Mouse (Mus musculus) embryonic facial prominence, embryonic 11.5 days (tissue): Measurements from ENCODE around the gene Eif3f. TPM values are rescaled to one million over a fixed set of nuclear protein-coding genes. Genes with fewer than 3 reads are reported as not detected.

Experiments
- ATAC-seq: fragments of 200-750 bp; cut with Nextera tagmentation; replicated peaks from 2 replicates; pipeline ENCODE4 v1.8.0; 2017; ENCODE audit warnings: low read depth; ENCODE audit not compliant: insufficient number of reproducible peaks, low FRiP score, low TSS enrichment
- DNase-seq: peaks from one replicate; pipeline ENCODE4 v3.0.0-alpha.2; 2015; ENCODE audit warnings: low spot score
- H3K27ac ChIP-seq: fragments of 300-500 bp; sonication (generic); replicated peaks from 2 replicates; pipeline ENCODE4 v1.5.1; 2014; ENCODE audit warnings: mild to moderate bottlenecking, low read depth, low read length, control low read depth
- H3K27me3 ChIP-seq: fragments of 300-500 bp; sonication (generic); 2 replicates; pipeline ENCODE4 v1.6.1; 2014; ENCODE audit warnings: mild to moderate bottlenecking, low read length, moderate library complexity, mixed read lengths; ENCODE audit not compliant: control insufficient read depth, insufficient read depth
- H3K36me3 ChIP-seq: fragments of 300-500 bp; sonication (generic); replicated peaks from 2 replicates; pipeline ENCODE4 v1.6.1; 2014; ENCODE audit warnings: low read depth, mild to moderate bottlenecking, low read length, moderate library complexity, mixed read lengths; ENCODE audit not compliant: control insufficient read depth, insufficient read depth
- H3K4me1 ChIP-seq: fragments of 300-500 bp; sonication (generic); 2 replicates; pipeline ENCODE4 v1.6.1; 2014; ENCODE audit warnings: low read length, mixed read lengths; ENCODE audit not compliant: control insufficient read depth, insufficient read depth
- H3K4me2 ChIP-seq: fragments of 300-500 bp; sonication (generic); 2 replicates; pipeline ENCODE4 v1.6.1; 2014; ENCODE audit warnings: low read depth, mild to moderate bottlenecking, control low read depth, low read length, moderate library complexity
- H3K4me3 ChIP-seq: fragments of 300-500 bp; sonication (generic); 2 replicates; pipeline ENCODE4 v1.5.1; 2014; ENCODE audit warnings: low read depth, low read length, control low read depth
- H3K9ac ChIP-seq: fragments of 300-500 bp; sonication (generic); replicated peaks from 2 replicates; pipeline ENCODE4 v1.6.1; 2014; ENCODE audit warnings: mild to moderate bottlenecking, control low read depth, low read length
- H3K9me3 ChIP-seq: fragments of 300-500 bp; sonication (generic); replicated peaks from 2 replicates; pipeline ENCODE4 v1.6.1; 2016; ENCODE audit warnings: mild to moderate bottlenecking, low read length, inconsistent platforms, mixed read lengths; ENCODE audit not compliant: control insufficient read depth
- WGBS: fragments of 180-500 bp; shearing (Covaris S2); extraction: QIAGEN DNeasy Blood & Tissue Kit; methylation state at CpG from one replicate; pipeline ENCODE4 v1.1.7; 2014; 5-methylcytosine and 5-hydroxymethylcytosine counted together
- polyA plus RNA-seq: library from polyadenylated mRNA; unstranded; fragments of >200 nt; fragmentation: Nextera tagmentation; extraction: Ambion mirVana; gene quantifications from 2 replicates; pipeline ENCODE4 v1.2.1, GENCODE M21; 2014

Eif3f gene
- polyA plus RNA-seq, 1 experiment from 2014 or later: 72.6 TPM

GRCm38 (mm10) chr7:108985934-108986708 is 51.9 kb downstream of the Eif3f start:
- WGBS: 68% methylated on average over 3 of the region's 3 CpGs

GRCm38 (mm10) chr7:108991207-108991606 is 57.0 kb downstream of the Eif3f start:
- DNase-seq (no peak), ATAC-seq (no peak)
- Histone ChIP-seq H3K4me3 (no peak overlapping the region), H3K36me3 (no peaks in the 10 kb centered on the region), H3K27ac (no peak overlapping the region), H3K27me3 (no peaks in the 10 kb centered on the region), H3K9ac (no peak overlapping the region), H3K9me3 (no peaks in the 10 kb centered on the region), H3K4me2 (no peak overlapping the region), H3K4me1 (no peaks in the 10 kb centered on the region)
- WGBS: 83% methylated on average over 9 of the region's 9 CpGs

More at GRCm38 (mm10) chr7:108985934-108986708, 51.9 kb downstream of the Eif3f start:
- H3K4me1 ChIP-seq: no peaks in the 10 kb centered on the region
- DNase-seq: no peak
- H3K9me3 ChIP-seq: no peaks in the 10 kb centered on the region
- H3K27ac ChIP-seq: no peak overlapping the region
- no peaks in the 10 kb centered on the region for H3K27me3 ChIP-seq
- no peak for ATAC-seq
- no peak overlapping the region for H3K4me3 ChIP-seq
- H3K9ac ChIP-seq: no peak overlapping the region
- no peak overlapping the region for H3K4me2 ChIP-seq
- no peaks in the 10 kb centered on the region for H3K36me3 ChIP-seq

Other genes with a start within 250 kb of the Eif3f start
- gene Olfr512, start 221.1 kb upstream of the Eif3f start, polyA plus RNA-seq: not detected in 2 replicates
- not detected in 2 replicates for gene Olfr513, start 183.4 kb upstream of the Eif3f start, polyA plus RNA-seq
- gene Olfr514, start 108.4 kb upstream of the Eif3f start, polyA plus RNA-seq: not detected in 2 replicates
- not detected in 2 replicates for gene Olfr516, start 83.9 kb upstream of the Eif3f start, polyA plus RNA-seq
- gene Olfr517, start 62.0 kb upstream of the Eif3f start, polyA plus RNA-seq: not detected in 2 replicates
- gene Olfr518, start 49.4 kb upstream of the Eif3f start, polyA plus RNA-seq: not detected in 2 replicates
- not detected in 2 replicates for gene Olfr519, start 40.0 kb upstream of the Eif3f start, polyA plus RNA-seq
- 0.07 and 0.13 TPM in 2 replicates for gene Nlrp10, start 4.2 kb upstream of the Eif3f start, polyA plus RNA-seq
- 3.9 and 4.5 TPM in 2 replicates for gene Tub, start 15.9 kb downstream of the Eif3f start, polyA plus RNA-seq
- 6.0 and 7.4 TPM in 2 replicates for gene Ric3, start 148.9 kb downstream of the Eif3f start, polyA plus RNA-seq
- gene Lmo1, start 240.8 kb downstream of the Eif3f start, polyA plus RNA-seq: 20.6 and 33.4 TPM in 2 replicates